8 mouse cellular contexts compared by ENCODE assay signal in genomic region chr9:45415912-45416311, GRCm38 (mm10). TPM values are rescaled to one million over a fixed set of nuclear protein-coding genes. Genes with fewer than 3 reads are reported as not detected.
DNase-seq lines count a peak whose midpoint lies in the region; ATAC-seq and TF ChIP-seq lines count a peak whose summit lies in the region.

No protein-coding gene starts in this region.

- H3K9me3 ChIP-seq in heart, postnatal 0 days (replicated peaks; ENCODE audit: control insufficient read depth, low read length), result no peaks in the 10 kb centered on the region
- no peaks in the 10 kb centered on the region for H3K9me3 ChIP-seq in heart, embryonic 11.5 days (replicated peaks; ENCODE audit: control insufficient read depth, low read length)
- no peaks in the 10 kb centered on the region for H3K9me3 ChIP-seq in midbrain, embryonic 13.5 days

- no peak overlapping the region for H3K27ac ChIP-seq in heart, postnatal 0 days (ENCODE audit: low read depth)
- no peak overlapping the region for H3K27ac ChIP-seq in heart, embryonic 11.5 days (ENCODE audit: low read depth, low read length)
- H3K27ac ChIP-seq in midbrain, embryonic 13.5 days, result no peak overlapping the region

- 46% methylated on average over 4 of the region's 4 CpGs for WGBS in heart, postnatal 0 days
- 44% methylated on average over 4 of the region's 4 CpGs for WGBS in heart, embryonic 11.5 days (ENCODE audit: insufficient replicate concordance)
- 44% methylated on average over 4 of the region's 4 CpGs for WGBS in midbrain, embryonic 13.5 days

- DNase-seq in heart, postnatal 0 days (ENCODE audit: low spot score), result no peak
- DNase-seq in 3134 (ENCODE audit: extremely low read depth, insufficient read length, low spot score) (peak; percentile 27), NIH3T3 (ENCODE audit: low read depth) (peak; percentile 51)
- DNase-seq in embryo, embryonic 10.5 days (ENCODE audit: low spot score), result peak; percentile 47
- DNase-seq in layer of hippocampus, adult 18-20 months (ENCODE audit: low spot score in 2 of 2), result peak; percentile 65 to 93

- H3K4me3 ChIP-seq in heart, postnatal 0 days (ENCODE audit: low read depth, low read length), result no peak overlapping the region
- no peak overlapping the region for H3K4me3 ChIP-seq in heart, embryonic 11.5 days (ENCODE audit: low read depth, low read length)
- no peak overlapping the region for H3K4me3 ChIP-seq in midbrain, embryonic 13.5 days (replicated peaks)

- no peak for TF ChIP-seq EP300 in heart, postnatal 0 days (IDR thresholded peaks at IDR 0.05; ENCODE audit: low read depth)

- H3K27me3 ChIP-seq in heart, postnatal 0 days (ENCODE audit: control insufficient read depth, insufficient read depth, low read length), result peaks cover 13% of the 10 kb centered on the region; the same call in 1 of the 2 replicates
- peaks cover 3% of the 10 kb centered on the region for H3K27me3 ChIP-seq in heart, embryonic 11.5 days (ENCODE audit: control insufficient read depth, insufficient read depth, low read length)
- peaks cover 14% of the 10 kb centered on the region; the same call in 1 of the 2 replicates for H3K27me3 ChIP-seq in midbrain, embryonic 13.5 days

- no peaks in the 10 kb centered on the region for H3K4me1 ChIP-seq in heart, postnatal 0 days (ENCODE audit: control insufficient read depth, insufficient read depth)
- no peaks in the 10 kb centered on the region for H3K4me1 ChIP-seq in heart, embryonic 11.5 days (ENCODE audit: control insufficient read depth, insufficient read depth, low read length)
- H3K4me1 ChIP-seq in midbrain, embryonic 13.5 days (replicated peaks), result peaks cover 5% of the 10 kb centered on the region

- no peak overlapping the region for H3K9ac ChIP-seq in heart, postnatal 0 days (replicated peaks; ENCODE audit: low read depth, low read length)
- H3K9ac ChIP-seq in heart, embryonic 11.5 days (ENCODE audit: low read depth, low read length), result no peak overlapping the region
- H3K9ac ChIP-seq in midbrain, embryonic 13.5 days (replicated peaks), result no peak overlapping the region

- no peaks in the 10 kb centered on the region for H3K36me3 ChIP-seq in heart, postnatal 0 days (replicated peaks; ENCODE audit: control insufficient read depth, insufficient read depth, low read length)
- no peaks in the 10 kb centered on the region for H3K36me3 ChIP-seq in heart, embryonic 11.5 days (ENCODE audit: control insufficient read depth, insufficient read depth, low read length)
- no peaks in the 10 kb centered on the region for H3K36me3 ChIP-seq in midbrain, embryonic 13.5 days

- no peak overlapping the region for H3K4me2 ChIP-seq in heart, postnatal 0 days (ENCODE audit: low read depth, low read length)
- no peak overlapping the region for H3K4me2 ChIP-seq in heart, embryonic 11.5 days
- H3K4me2 ChIP-seq in midbrain, embryonic 13.5 days (replicated peaks), result no peak overlapping the region

- no peak for ATAC-seq in heart, postnatal 0 days (ENCODE audit: insufficient read depth, low read depth)
- no peak for ATAC-seq in heart, embryonic 11.5 days (replicated peaks; ENCODE audit: insufficient number of reproducible peaks, low FRiP score, low TSS enrichment)
- ATAC-seq in midbrain, embryonic 13.5 days, result peak; percentile 27; the same call in 1 of the 2 replicates
- ATAC-seq in activated CD4-positive, CD25-positive, alpha-beta regulatory T cell, adult 4 months, result no peak

- peak; percentile 73 for TF ChIP-seq CTCF in heart, postnatal 0 days (IDR thresholded peaks at IDR 0.05; ENCODE audit: low read depth)

RNA-seq across cellular contexts. Expression of gene Dscaml1, which starts 10.5 kb away (rescaled TPM):
- total RNA-seq in heart, postnatal 0 days (2014; rRNA removed; ENCODE audit: low replicate concordance), result 0.84 TPM in 1 of 2 replicates, not detected in the other
- 0.04 and 0.07 TPM in 2 replicates for polyA plus RNA-seq in heart, postnatal 0 days (2015; fragmentation: Nextera tagmentation; extraction: Ambion mirVana)
- 0.23 TPM in 1 of 2 replicates, not detected in the other for polyA plus RNA-seq in heart, embryonic 11.5 days (2014; fragmentation: Nextera tagmentation; extraction: Ambion mirVana)
- 10 to 100 TPM; 81.6 to 85.3 TPM for total RNA-seq in layer of hippocampus, adult 18-20 months (2021)
- 8.4 and 9.5 TPM in 2 replicates for polyA plus RNA-seq in midbrain, embryonic 13.5 days (2015; fragmentation: Nextera tagmentation; extraction: Ambion mirVana)
- not detected for polyA plus RNA-seq in activated CD4-positive, CD25-positive, alpha-beta regulatory T cell, adult 4 months (2017; shearing (Covaris generic))

RNA-seq across cellular contexts. Expression of gene Fxyd2, which starts 16.4 kb away (rescaled TPM):
- not detected in 2 replicates for total RNA-seq in heart, postnatal 0 days (2014; rRNA removed; ENCODE audit: low replicate concordance)
- polyA plus RNA-seq in heart, postnatal 0 days (2015; fragmentation: Nextera tagmentation; extraction: Ambion mirVana), result 0.70 and 0.71 TPM in 2 replicates
- 1.0 and 1.6 TPM in 2 replicates for polyA plus RNA-seq in heart, embryonic 11.5 days (2014; fragmentation: Nextera tagmentation; extraction: Ambion mirVana)
- 1 to 10 TPM; 7.8 to 8.0 TPM for total RNA-seq in layer of hippocampus, adult 18-20 months (2021)
- polyA plus RNA-seq in midbrain, embryonic 13.5 days (2015; fragmentation: Nextera tagmentation; extraction: Ambion mirVana), result 3.6 and 5.5 TPM in 2 replicates
- polyA plus RNA-seq in activated CD4-positive, CD25-positive, alpha-beta regulatory T cell, adult 4 months (2017; shearing (Covaris generic)), result 1 to 10 TPM in 1 of 2 experiments, not detected in 1; 4.3 TPM

RNA-seq across cellular contexts. Expression of gene Fxyd6, which starts 45.9 kb away (rescaled TPM):
- total RNA-seq in heart, postnatal 0 days (2014; rRNA removed; ENCODE audit: low replicate concordance), result 18.1 and 23.7 TPM in 2 replicates
- 26.6 and 29.4 TPM in 2 replicates for polyA plus RNA-seq in heart, postnatal 0 days (2015; fragmentation: Nextera tagmentation; extraction: Ambion mirVana)
- 26.7 and 27.7 TPM in 2 replicates for polyA plus RNA-seq in heart, embryonic 11.5 days (2014; fragmentation: Nextera tagmentation; extraction: Ambion mirVana)
- total RNA-seq in layer of hippocampus, adult 18-20 months (2021), result 100 to 1,000 TPM in 1 of 2 experiments, 10 to 100 TPM in 1; 81.1 to 111 TPM
- polyA plus RNA-seq in midbrain, embryonic 13.5 days (2015; fragmentation: Nextera tagmentation; extraction: Ambion mirVana), result 364 and 384 TPM in 2 replicates
- polyA plus RNA-seq in activated CD4-positive, CD25-positive, alpha-beta regulatory T cell, adult 4 months (2017; shearing (Covaris generic)), result 1 to 10 TPM in 1 of 2 experiments, not detected in 1; 1.1 TPM

Comparison
In these comparisons a context has a peak if more than half of its experiments do, and no peak if none do; other contexts are left out.
1. RNA of gene Fxyd6, which starts 45.9 kb away (polyA plus RNA-seq): 364 to 384 TPM in midbrain, embryonic 13.5 days, 26.7 to 27.7 TPM in heart, embryonic 11.5 days and 26.6 to 29.4 TPM in heart, postnatal 0 days; 1.1 TPM in activated CD4-positive, CD25-positive, alpha-beta regulatory T cell, adult 4 months; every median in the first group is over 10 times any median in the second.